Mouse (Mus musculus): Measurements from ENCODE around the gene Bgn. TPM values are rescaled to one million over a fixed set of nuclear protein-coding genes. Genes with fewer than 3 reads are reported as not detected.
A peak's percentile ranks its signal among the peaks of the same experiment; 100 is the strongest.

Gene Bgn
- 10.2 and 11.7 TPM in 2 replicates for polyA plus RNA-seq (2015; fragmentation: Nextera tagmentation; extraction: Ambion mirVana)

DNA sequence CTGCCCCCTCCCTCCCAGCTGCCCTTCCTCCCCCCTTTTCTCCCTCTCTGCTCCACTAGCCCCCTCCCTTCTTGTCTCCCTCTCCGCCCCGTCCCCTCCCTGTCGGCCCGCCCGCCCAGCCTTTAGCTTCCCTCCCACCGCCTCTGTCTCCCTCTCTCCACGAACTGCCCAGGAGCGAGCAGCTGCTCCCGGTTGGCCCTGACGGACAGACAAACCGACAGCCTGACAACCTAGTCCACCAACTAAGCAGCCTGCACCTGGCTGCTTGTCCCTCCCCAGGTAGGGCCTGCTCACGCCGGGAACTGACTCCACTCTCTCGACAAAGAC is at the start of gene Bgn:
Bgn (plus strand) TSS at position 119 of the 327 bp plus-strand sequence.
- ATAC-seq, result no peak
- Histone ChIP-seq H3K4me1 (no peaks in the 10 kb centered on the region), H3K27me3 (no peaks in the 10 kb centered on the region), H3K4me2 (0 out of 2 replicates have a peak within 1 kb of the TSS, but pooled peaks have one; percentile 12), H3K9ac (no peak within 1 kb of the TSS), H3K4me3 (no peak within 1 kb of the TSS), H3K9me3 (replicated peaks) (no peaks in the 10 kb centered on the region), H3K36me3 (ENCODE audit: poor library complexity, severe bottlenecking) (no peaks in the 10 kb centered on the region), H3K27ac (no peak within 1 kb of the TSS)
- WGBS, result 36% methylated on average over 14 of the region's 14 CpGs

DNA sequence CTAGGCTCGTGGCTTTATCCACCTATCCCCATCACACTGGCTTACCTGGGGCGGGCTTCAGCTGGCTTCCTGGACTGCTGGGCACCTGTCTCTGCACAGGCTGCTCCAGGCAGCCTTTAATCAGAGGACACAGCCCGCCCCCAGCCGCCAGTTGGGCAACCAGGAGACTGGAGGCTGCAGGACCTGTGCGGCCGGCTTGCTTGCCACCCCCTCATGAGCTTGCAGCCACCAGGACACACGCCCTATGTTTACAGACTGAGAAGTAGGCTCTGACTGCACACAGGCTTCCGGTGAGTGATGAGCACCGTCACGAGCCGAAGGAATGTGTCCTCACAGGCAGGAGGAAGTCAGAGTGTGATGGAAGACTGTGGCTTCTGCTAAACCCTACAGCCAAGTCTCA is 48.1 kb upstream of the Bgn start, which contains the start of gene Trex2:
Trex2 (minus strand) TSS at position 93 of the 400 bp plus-strand sequence.
- peaks cover 12% of the 10 kb centered on the region; the same call in 1 of the 2 replicates for H3K36me3 ChIP-seq (ENCODE audit: poor library complexity, severe bottlenecking)
- H3K9me3 ChIP-seq (replicated peaks), result no peaks in the 10 kb centered on the region
- H3K9ac ChIP-seq, result no peak within 1 kb of the TSS
- H3K4me1 ChIP-seq, result no peaks in the 10 kb centered on the region
- H3K4me2 ChIP-seq, result no peak within 1 kb of the TSS
- H3K27ac ChIP-seq, result no peak within 1 kb of the TSS
- no peak for ATAC-seq
- H3K4me3 ChIP-seq, result no peak within 1 kb of the TSS
- H3K27me3 ChIP-seq, result no peaks in the 10 kb centered on the region
- WGBS, result 85% methylated on average over 11 of the region's 11 CpGs

DNA sequence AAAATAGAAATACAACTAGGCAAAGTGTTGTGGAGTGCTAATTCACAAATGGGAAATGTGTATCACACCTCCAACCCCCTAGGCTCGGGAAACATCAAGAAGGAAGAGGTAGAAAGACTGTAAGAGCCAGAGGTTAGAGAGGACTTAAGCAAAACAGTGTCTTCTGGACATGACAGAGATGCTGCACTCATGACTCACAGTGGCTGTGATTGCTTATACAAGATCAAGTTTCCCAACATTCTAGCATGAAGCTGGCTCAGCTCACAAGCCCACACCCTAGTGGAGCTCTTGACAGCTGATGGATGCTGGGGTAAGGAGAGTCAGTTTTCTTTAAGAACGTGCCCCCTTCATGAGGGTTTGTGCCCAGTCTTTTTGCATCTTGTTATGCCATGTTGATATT is 42.0 kb upstream of the Bgn start:
- Histone ChIP-seq H3K27me3 (no peaks in the 10 kb centered on the region), H3K9ac (no peak overlapping the region), H3K36me3 (ENCODE audit: poor library complexity, severe bottlenecking) (peaks cover 16% of the 10 kb centered on the region; the same call in 1 of the 2 replicates), H3K9me3 (replicated peaks) (no peaks in the 10 kb centered on the region), H3K4me1 (no peaks in the 10 kb centered on the region), H3K4me3 (no peak overlapping the region), H3K4me2 (no peak overlapping the region), H3K27ac (no peak overlapping the region)
- 73% methylated on average over 2 of the region's 2 CpGs for WGBS
- no peak for ATAC-seq

DNA sequence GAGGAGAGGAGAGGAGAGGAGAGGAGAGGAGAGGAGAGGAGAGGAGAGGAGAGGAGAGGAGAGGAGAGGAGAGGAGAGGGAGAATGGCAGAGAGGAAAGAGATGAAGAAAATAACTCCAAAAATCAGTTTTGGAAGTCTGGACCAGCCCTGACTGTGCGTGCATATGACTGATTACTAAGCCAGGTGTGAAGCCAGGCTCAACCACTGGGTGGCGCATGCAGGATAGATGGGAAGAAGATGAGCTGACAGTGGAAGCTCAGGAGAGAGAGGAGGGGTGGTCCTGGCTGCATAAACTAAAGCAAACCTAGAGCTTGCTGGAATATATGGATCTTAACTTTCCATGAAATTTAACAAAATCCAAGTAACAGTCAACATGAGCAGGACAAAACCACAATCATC is 31.5 kb upstream of the Bgn start:
- 13% methylated on average over 2 of the region's 2 CpGs for WGBS
- no peak overlapping the region for H3K9ac ChIP-seq
- H3K27ac ChIP-seq, result no peak overlapping the region
- no peaks in the 10 kb centered on the region for H3K9me3 ChIP-seq (replicated peaks)
- H3K4me3 ChIP-seq, result no peak overlapping the region
- peaks cover 23% of the 10 kb centered on the region for H3K36me3 ChIP-seq (ENCODE audit: poor library complexity, severe bottlenecking)
- H3K4me1 ChIP-seq, result no peaks in the 10 kb centered on the region
- H3K27me3 ChIP-seq, result no peaks in the 10 kb centered on the region
- H3K4me2 ChIP-seq, result no peak overlapping the region
- peak; percentile 57; the same call in 1 of the 2 replicates for ATAC-seq

DNA sequence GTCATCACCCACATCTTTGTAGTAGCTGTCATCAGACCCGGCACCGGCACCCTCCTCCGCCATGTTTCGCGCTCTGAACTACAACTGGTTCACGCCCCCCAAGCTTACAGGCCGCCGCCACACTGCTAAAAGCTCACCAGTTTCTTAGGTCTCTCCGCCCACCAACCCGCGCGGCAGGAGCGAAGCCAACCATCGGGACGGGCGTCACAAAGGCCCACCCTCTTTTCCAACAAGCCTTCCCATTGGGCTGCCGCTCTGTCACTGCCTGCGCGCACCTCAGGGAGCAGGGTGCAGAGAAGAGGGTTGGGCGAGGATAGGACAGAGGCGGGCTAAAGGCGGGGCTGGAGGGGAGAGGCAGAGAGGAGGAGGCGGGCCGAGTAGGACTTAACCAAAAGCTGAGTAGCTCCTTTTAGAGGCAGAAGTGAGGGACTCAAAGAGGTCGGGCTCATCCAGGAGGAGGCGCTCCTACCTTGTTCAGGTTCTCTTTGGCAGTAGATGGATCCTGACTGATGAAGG is 24.5 kb upstream of the Bgn start, which contains the start of gene Haus7:
Haus7 (minus strand) TSS at position 168 of the 516 bp plus-strand sequence.
- ATAC-seq, result peak; percentile 100
- no peaks in the 10 kb centered on the region for H3K9me3 ChIP-seq (replicated peaks)
- 0 out of 2 replicates have a peak, but pooled peaks cover 2% of the 10 kb centered on the region for H3K36me3 ChIP-seq (ENCODE audit: poor library complexity, severe bottlenecking)
- peak within 1 kb of the TSS; percentile 66 for H3K4me2 ChIP-seq
- H3K27ac ChIP-seq, result no peak within 1 kb of the TSS
- WGBS, result 11% methylated on average over 24 of the region's 26 CpGs
- H3K4me1 ChIP-seq, result peaks cover 12% of the 10 kb centered on the region; the same call in 1 of the 2 replicates
- peak within 1 kb of the TSS; percentile 68 for H3K9ac ChIP-seq
- H3K27me3 ChIP-seq, result no peaks in the 10 kb centered on the region
- peak within 1 kb of the TSS; percentile 53 for H3K4me3 ChIP-seq

DNA sequence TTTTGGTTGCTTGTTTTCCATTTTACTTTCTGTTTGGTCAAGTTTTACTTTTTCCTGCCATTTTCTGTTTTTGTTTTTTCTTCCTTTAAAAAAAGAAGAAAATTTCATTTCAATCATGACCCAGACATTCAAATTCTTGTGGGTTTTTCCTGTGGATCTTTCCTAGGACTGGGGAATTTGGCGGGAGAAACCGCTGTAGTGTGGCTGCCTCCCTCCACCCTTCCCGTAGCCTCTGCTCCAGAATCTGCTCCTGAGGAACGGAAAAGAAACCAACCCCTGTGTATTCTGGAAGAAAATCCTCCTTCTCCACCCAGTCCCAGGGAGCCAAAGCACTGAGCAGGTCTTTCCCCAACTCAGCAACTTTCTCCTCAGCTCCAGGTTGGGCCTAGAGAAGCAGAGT is 22.6 kb upstream of the Bgn start:
- ATAC-seq, result no peak
- H3K4me3 ChIP-seq, result no peak overlapping the region
- H3K9ac ChIP-seq, result no peak overlapping the region
- no peak overlapping the region for H3K4me2 ChIP-seq
- no peaks in the 10 kb centered on the region for H3K36me3 ChIP-seq (ENCODE audit: poor library complexity, severe bottlenecking)
- no peak overlapping the region for H3K27ac ChIP-seq
- 88% methylated on average over 4 of the region's 4 CpGs for WGBS
- H3K4me1 ChIP-seq, result peaks cover 12% of the 10 kb centered on the region; the same call in 1 of the 2 replicates
- H3K27me3 ChIP-seq, result no peaks in the 10 kb centered on the region
- no peaks in the 10 kb centered on the region for H3K9me3 ChIP-seq (replicated peaks)

DNA sequence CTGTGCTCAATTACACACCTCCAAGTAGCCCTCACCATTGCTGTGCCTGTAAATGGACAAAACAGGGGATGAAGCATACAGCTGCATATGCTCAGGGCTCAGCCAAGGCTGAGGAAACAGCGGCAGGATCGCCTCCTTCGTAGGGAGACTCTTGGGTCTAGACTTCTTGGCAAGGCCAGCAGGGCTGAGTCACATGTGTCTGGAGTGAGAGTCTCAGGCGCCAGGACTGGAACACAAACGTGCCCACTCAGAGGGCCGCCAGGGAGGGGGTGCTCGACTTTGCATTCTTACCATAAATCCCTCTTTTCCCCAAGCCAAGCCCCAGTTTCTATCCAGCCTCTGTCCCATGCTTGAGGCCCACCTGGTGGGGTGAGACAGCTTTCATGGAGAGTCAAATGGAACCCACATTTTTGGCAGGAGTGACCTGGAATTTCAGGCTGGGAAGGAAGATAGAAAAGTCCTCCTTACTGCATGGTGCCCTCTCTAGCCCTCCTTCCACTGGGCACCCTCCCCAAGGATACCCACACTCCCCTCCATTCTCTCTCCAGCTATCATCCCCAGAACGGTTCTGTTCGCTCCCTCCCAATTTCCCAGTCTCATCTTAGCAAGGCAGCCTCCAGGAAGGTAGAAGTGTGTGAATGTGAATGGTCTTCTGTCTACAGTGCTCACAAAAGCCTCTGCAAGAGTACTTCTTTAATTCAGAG is 17.8 kb upstream of the Bgn start:
- no peak overlapping the region for H3K4me2 ChIP-seq
- 74% methylated on average over 9 of the region's 9 CpGs for WGBS
- no peak for ATAC-seq

DNA sequence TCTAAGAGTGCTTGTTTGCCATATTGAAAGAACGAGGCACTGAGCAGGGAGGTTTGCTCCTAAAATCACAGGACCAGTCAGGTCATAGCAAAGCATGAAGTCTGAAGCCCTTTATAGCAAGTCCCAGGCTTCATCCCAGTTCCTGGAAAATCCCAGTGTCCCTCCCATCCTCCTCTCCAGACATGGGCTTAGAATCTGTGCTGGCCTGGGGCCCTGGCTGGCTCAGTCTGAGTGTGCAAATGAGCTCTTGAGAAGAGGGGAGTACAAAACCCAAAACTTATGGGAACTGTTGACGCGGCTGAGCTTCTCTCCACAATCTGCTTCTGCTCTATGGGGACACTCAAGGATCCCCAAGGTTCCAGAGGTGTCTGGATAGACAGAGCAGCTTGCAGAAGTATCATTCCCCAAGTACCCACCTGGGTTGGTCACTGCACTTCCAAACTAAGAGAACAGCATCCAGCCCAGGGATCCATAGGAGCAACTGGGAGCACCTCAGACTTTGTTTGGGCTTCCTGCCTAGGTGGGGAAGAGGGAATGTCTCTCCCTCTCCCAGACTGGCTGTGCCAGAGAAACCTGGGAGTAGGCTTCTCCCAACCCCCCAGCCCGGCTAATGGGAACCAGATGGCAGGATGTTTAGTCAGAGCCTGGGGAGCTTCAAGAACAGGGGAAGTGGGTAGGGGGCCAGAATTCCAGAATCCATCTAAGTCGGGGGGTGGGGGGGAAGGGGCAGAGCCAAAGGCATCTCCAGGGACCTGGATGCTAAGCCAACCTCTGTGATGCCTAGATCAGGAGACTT is 15.8 kb upstream of the Bgn start:
- Histone ChIP-seq H3K4me2 (no peak overlapping the region), H3K27ac (no peak overlapping the region), H3K4me1 (no peaks in the 10 kb centered on the region), H3K9ac (no peak overlapping the region), H3K36me3 (ENCODE audit: poor library complexity, severe bottlenecking) (no peaks in the 10 kb centered on the region), H3K27me3 (no peaks in the 10 kb centered on the region), H3K9me3 (replicated peaks) (no peaks in the 10 kb centered on the region), H3K4me3 (no peak overlapping the region)
- 70% methylated on average over 5 of the region's 5 CpGs for WGBS
- no peak for ATAC-seq

More for the DNA sequence above, 17.8 kb upstream of the Bgn start:
- Histone ChIP-seq H3K4me3 (no peak overlapping the region), H3K36me3 (ENCODE audit: poor library complexity, severe bottlenecking) (no peaks in the 10 kb centered on the region), H3K9me3 (replicated peaks) (no peaks in the 10 kb centered on the region), H3K27me3 (no peaks in the 10 kb centered on the region), H3K27ac (no peak overlapping the region), H3K4me1 (no peaks in the 10 kb centered on the region), H3K9ac (no peak overlapping the region)

DNA sequence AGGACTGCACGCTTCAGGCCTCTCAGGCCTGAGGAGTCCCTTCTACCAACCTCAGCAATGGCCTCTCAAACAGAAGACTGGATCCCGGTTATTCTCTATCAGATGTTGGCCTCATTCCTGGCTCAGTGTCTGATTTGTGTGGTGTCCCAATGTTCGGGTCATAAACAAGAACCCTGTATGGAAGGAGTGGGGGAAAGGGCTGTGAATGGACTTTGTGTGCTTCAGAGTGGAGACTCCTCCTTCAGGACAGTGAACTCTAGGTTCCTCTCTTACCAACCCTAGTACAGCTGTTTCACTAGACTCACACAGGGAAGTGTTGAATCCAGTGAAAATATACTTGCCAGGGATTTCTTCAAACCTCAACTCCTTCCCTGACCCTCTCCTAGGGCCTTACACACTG is 15.1 kb upstream of the Bgn start:
- Histone ChIP-seq H3K27me3 (no peaks in the 10 kb centered on the region), H3K36me3 (ENCODE audit: poor library complexity, severe bottlenecking) (no peaks in the 10 kb centered on the region), H3K4me2 (no peak overlapping the region), H3K9me3 (replicated peaks) (no peaks in the 10 kb centered on the region), H3K4me1 (no peaks in the 10 kb centered on the region), H3K27ac (no peak overlapping the region), H3K4me3 (no peak overlapping the region), H3K9ac (no peak overlapping the region)
- WGBS, result 70% methylated on average over 3 of the region's 3 CpGs
- ATAC-seq, result no peak

DNA sequence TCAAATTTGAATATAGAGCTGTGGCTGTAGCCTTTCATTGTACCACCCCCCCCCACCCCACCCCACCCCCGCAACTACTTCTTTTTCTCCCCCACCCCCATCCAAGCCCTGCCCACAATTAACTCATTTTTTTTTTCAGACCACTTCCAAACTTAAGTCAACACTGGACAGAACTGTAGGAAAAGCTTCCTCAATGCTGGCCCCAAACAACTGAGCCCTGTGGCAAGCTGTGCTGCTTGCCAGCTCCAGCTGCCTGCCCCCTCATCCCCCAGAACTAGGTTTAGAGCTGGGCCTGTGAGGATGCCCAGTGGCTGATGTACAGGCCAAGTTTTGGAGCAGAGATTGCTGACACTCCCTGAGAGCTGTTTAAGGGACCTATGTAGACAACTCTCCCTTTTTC is 14.7 kb upstream of the Bgn start:
- no peaks in the 10 kb centered on the region for H3K36me3 ChIP-seq (ENCODE audit: poor library complexity, severe bottlenecking)
- H3K27me3 ChIP-seq, result no peaks in the 10 kb centered on the region
- H3K4me1 ChIP-seq, result no peaks in the 10 kb centered on the region
- H3K4me2 ChIP-seq, result no peak overlapping the region
- WGBS, result 88% methylated on average over 1 of the region's 1 CpGs
- H3K9ac ChIP-seq, result no peak overlapping the region
- no peak overlapping the region for H3K27ac ChIP-seq
- no peaks in the 10 kb centered on the region for H3K9me3 ChIP-seq (replicated peaks)
- no peak overlapping the region for H3K4me3 ChIP-seq
- no peak for ATAC-seq

DNA sequence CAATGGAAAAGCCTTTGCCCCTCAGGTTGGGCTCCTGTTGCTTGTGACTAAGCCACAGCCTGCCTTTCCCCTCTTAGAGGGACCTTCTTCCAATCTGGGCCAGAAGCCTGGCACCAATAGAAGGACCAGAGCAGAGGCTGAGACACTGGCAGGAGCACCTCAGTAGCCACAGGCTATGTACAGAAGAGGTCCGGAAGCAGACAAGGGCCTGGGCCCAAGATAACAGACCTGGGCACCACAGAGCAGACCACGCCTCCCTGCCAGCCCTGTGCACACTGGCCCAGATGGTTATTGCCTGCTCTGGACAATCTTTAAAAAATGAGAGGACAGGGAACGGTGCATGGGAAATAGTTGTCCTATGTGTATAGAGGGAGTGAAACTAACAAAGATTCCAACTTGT is 11.6 kb upstream of the Bgn start:
- Histone ChIP-seq H3K27me3 (no peaks in the 10 kb centered on the region), H3K4me3 (no peak overlapping the region), H3K4me1 (no peaks in the 10 kb centered on the region), H3K36me3 (ENCODE audit: poor library complexity, severe bottlenecking) (no peaks in the 10 kb centered on the region), H3K9me3 (replicated peaks) (no peaks in the 10 kb centered on the region), H3K4me2 (no peak overlapping the region), H3K9ac (no peak overlapping the region), H3K27ac (no peak overlapping the region)
- no peak for ATAC-seq
- 87% methylated on average over 3 of the region's 3 CpGs for WGBS
